Mouse (Mus musculus): Measurements from ENCODE around the gene Hist1h2ac. TPM values are rescaled to one million over a fixed set of nuclear protein-coding genes. Genes with fewer than 3 reads are reported as not detected.
A peak's percentile ranks its signal among the peaks of the same experiment; 100 is the strongest.

The Hist1h2ac gene
- polyA plus RNA-seq, 1 experiment from 2014 or later: 0.75 TPM

GRCm38 (mm10) chr13:23681990-23682582 is 1.7 kb downstream of the Hist1h2ac start:
- Histone ChIP-seq H3K27me3 (ENCODE audit: insufficient read depth, low read length) (no peaks in the 10 kb centered on the region), H3K4me3 (replicated peaks; ENCODE audit: low read depth, low read length) (no peak overlapping the region), H3K9ac (ENCODE audit: low read depth, low read length) (no peak overlapping the region), H3K36me3 (ENCODE audit: insufficient read depth, low read length) (no peaks in the 10 kb centered on the region), H3K4me2 (ENCODE audit: low read length) (peak overlapping the region; percentile 56; the same call in 1 of the 2 replicates), H3K27ac (no peak overlapping the region), H3K4me1 (replicated peaks; ENCODE audit: insufficient read depth, low read length) (0 out of 2 replicates have a peak, but pooled peaks cover 5% of the 10 kb centered on the region), H3K9me3 (replicated peaks; ENCODE audit: low read length) (no peaks in the 10 kb centered on the region)
- DNase-seq (ENCODE audit: low spot score) (no peak), ATAC-seq (replicated peaks; ENCODE audit: low FRiP score, low read depth) (no peak)
- no peak for TF ChIP-seq CTCF (IDR thresholded peaks at IDR 0.05; ENCODE audit: low read depth)
- 83% methylated on average over 6 of the region's 6 CpGs for WGBS

- H3K9ac ChIP-seq (ENCODE audit: low read depth, low read length): no peak overlapping the region
- DNase-seq (ENCODE audit: low spot score) (no peak), ATAC-seq (replicated peaks; ENCODE audit: low FRiP score, low read depth) (no peak)
- H3K27me3 ChIP-seq (ENCODE audit: insufficient read depth, low read length): no peaks in the 10 kb centered on the region
- H3K9me3 ChIP-seq (replicated peaks; ENCODE audit: low read length): no peaks in the 10 kb centered on the region
- no peak overlapping the region for H3K4me3 ChIP-seq (replicated peaks; ENCODE audit: low read depth, low read length)
- 0 out of 2 replicates have a peak, but pooled peaks cover 5% of the 10 kb centered on the region for H3K4me1 ChIP-seq (replicated peaks; ENCODE audit: insufficient read depth, low read length)
- no peaks in the 10 kb centered on the region for H3K36me3 ChIP-seq (ENCODE audit: insufficient read depth, low read length)
- no peak overlapping the region for H3K27ac ChIP-seq
- no peak for TF ChIP-seq CTCF (IDR thresholded peaks at IDR 0.05; ENCODE audit: low read depth)
- H3K4me2 ChIP-seq (ENCODE audit: low read length): no peak overlapping the region
- WGBS: 64% methylated on average over 3 of the region's 3 CpGs
Observed at GRCm38 (mm10) chr13:23662536-23662935, 21.2 kb downstream of the Hist1h2ac start.

- no peak for TF ChIP-seq CTCF (IDR thresholded peaks at IDR 0.05; ENCODE audit: low read depth)
- 56% methylated on average over 6 of the region's 6 CpGs for WGBS
- DNase-seq (ENCODE audit: low spot score) (peak; percentile 61), ATAC-seq (replicated peaks; ENCODE audit: low FRiP score, low read depth) (no peak)
- Histone ChIP-seq H3K27me3 (ENCODE audit: insufficient read depth, low read length) (no peaks in the 10 kb centered on the region), H3K4me3 (replicated peaks; ENCODE audit: low read depth, low read length) (no peak overlapping the region), H3K9me3 (replicated peaks; ENCODE audit: low read length) (no peaks in the 10 kb centered on the region), H3K4me1 (replicated peaks; ENCODE audit: insufficient read depth, low read length) (0 out of 2 replicates have a peak, but pooled peaks cover 5% of the 10 kb centered on the region), H3K9ac (ENCODE audit: low read depth, low read length) (no peak overlapping the region), H3K27ac (no peak overlapping the region), H3K4me2 (ENCODE audit: low read length) (no peak overlapping the region), H3K36me3 (ENCODE audit: insufficient read depth, low read length) (no peaks in the 10 kb centered on the region)
Observed at GRCm38 (mm10) chr13:23659636-23660366, 23.9 kb downstream of the Hist1h2ac start.

Small RNA genes within 50 kb of the gene (microRNA-seq; reads per million reads assigned to microRNA genes)
- not detected for gene Gm44350

Other genes with a start within 250 kb of the Hist1h2ac start
- gene Btn1a1, start 218.0 kb downstream of the Hist1h2ac start, polyA plus RNA-seq (2015; fragmentation: Nextera tagmentation; extraction: Ambion mirVana): 0.06 TPM in 1 of 2 replicates, not detected in the other
- gene Btn2a2, start 195.1 kb downstream of the Hist1h2ac start, polyA plus RNA-seq (2015; fragmentation: Nextera tagmentation; extraction: Ambion mirVana): 0.13 and 0.28 TPM in 2 replicates
- 7.6 and 8.3 TPM in 2 replicates for gene Hist1h4h, start 152.9 kb downstream of the Hist1h2ac start, polyA plus RNA-seq (2015; fragmentation: Nextera tagmentation; extraction: Ambion mirVana)
- gene Hist1h2af, start 150.0 kb downstream of the Hist1h2ac start, polyA plus RNA-seq (2015; fragmentation: Nextera tagmentation; extraction: Ambion mirVana): 3.3 and 4.9 TPM in 2 replicates
- gene Hist1h3g, start 148.5 kb downstream of the Hist1h2ac start, polyA plus RNA-seq (2015; fragmentation: Nextera tagmentation; extraction: Ambion mirVana): 3.9 and 4.0 TPM in 2 replicates
- 0.37 and 0.43 TPM in 2 replicates for gene Hist1h2bh, start 140.6 kb downstream of the Hist1h2ac start, polyA plus RNA-seq (2015; fragmentation: Nextera tagmentation; extraction: Ambion mirVana)
- gene Hist1h3f, start 139.9 kb downstream of the Hist1h2ac start, polyA plus RNA-seq (2015; fragmentation: Nextera tagmentation; extraction: Ambion mirVana): 0.71 and 0.83 TPM in 2 replicates
- 0.58 TPM in 1 of 2 replicates, not detected in the other for gene Hist1h4f, start 132.3 kb downstream of the Hist1h2ac start, polyA plus RNA-seq (2015; fragmentation: Nextera tagmentation; extraction: Ambion mirVana)
- gene Hist1h1d, start 130.7 kb downstream of the Hist1h2ac start, polyA plus RNA-seq (2015; fragmentation: Nextera tagmentation; extraction: Ambion mirVana): 0.22 and 0.23 TPM in 2 replicates
- 3.9 and 5.0 TPM in 2 replicates for gene Hist1h3e, start 121.6 kb downstream of the Hist1h2ac start, polyA plus RNA-seq (2015; fragmentation: Nextera tagmentation; extraction: Ambion mirVana)
- 42.2 and 50.2 TPM in 2 replicates for gene Hist1h2ae, start 112.7 kb downstream of the Hist1h2ac start, polyA plus RNA-seq (2015; fragmentation: Nextera tagmentation; extraction: Ambion mirVana)
- gene Hist1h2bg, start 112.6 kb downstream of the Hist1h2ac start, polyA plus RNA-seq (2015; fragmentation: Nextera tagmentation; extraction: Ambion mirVana): 3.4 and 4.1 TPM in 2 replicates
- 3.4 TPM in 2 replicates for gene Hist1h2bf, start 109.8 kb downstream of the Hist1h2ac start, polyA plus RNA-seq (2015; fragmentation: Nextera tagmentation; extraction: Ambion mirVana)
- gene Hist1h2ad, start 109.6 kb downstream of the Hist1h2ac start, polyA plus RNA-seq (2015; fragmentation: Nextera tagmentation; extraction: Ambion mirVana): 0.27 and 0.76 TPM in 2 replicates
- 2.6 and 4.2 TPM in 2 replicates for gene Hist1h3d, start 108.2 kb downstream of the Hist1h2ac start, polyA plus RNA-seq (2015; fragmentation: Nextera tagmentation; extraction: Ambion mirVana)
- 68.3 and 77.0 TPM in 2 replicates for gene Hist1h4d, start 102.3 kb downstream of the Hist1h2ac start, polyA plus RNA-seq (2015; fragmentation: Nextera tagmentation; extraction: Ambion mirVana)
- 0.83 and 0.84 TPM in 2 replicates for gene Hist1h2be, start 62.8 kb downstream of the Hist1h2ac start, polyA plus RNA-seq (2015; fragmentation: Nextera tagmentation; extraction: Ambion mirVana)
- gene Hist1h1e, start 61.4 kb downstream of the Hist1h2ac start, polyA plus RNA-seq (2015; fragmentation: Nextera tagmentation; extraction: Ambion mirVana): 13.0 and 14.3 TPM in 2 replicates
- 132 and 139 TPM in 2 replicates for gene Hist1h2bc, start 251 bp upstream of the Hist1h2ac start, polyA plus RNA-seq (2015; fragmentation: Nextera tagmentation; extraction: Ambion mirVana)
- gene Hist1h1t, start 11.9 kb upstream of the Hist1h2ac start, polyA plus RNA-seq (2015; fragmentation: Nextera tagmentation; extraction: Ambion mirVana): not detected in 2 replicates
- gene Hist1h4c, start 14.5 kb upstream of the Hist1h2ac start, polyA plus RNA-seq (2015; fragmentation: Nextera tagmentation; extraction: Ambion mirVana): 5.2 and 7.4 TPM in 2 replicates
- 16.8 and 18.0 TPM in 2 replicates for gene Hfe, start 26.9 kb upstream of the Hist1h2ac start, polyA plus RNA-seq (2015; fragmentation: Nextera tagmentation; extraction: Ambion mirVana)
- 33.9 and 41.0 TPM in 2 replicates for gene Hist1h1c, start 54.9 kb upstream of the Hist1h2ac start, polyA plus RNA-seq (2015; fragmentation: Nextera tagmentation; extraction: Ambion mirVana)
- gene Hist1h3c, start 61.7 kb upstream of the Hist1h2ac start, polyA plus RNA-seq (2015; fragmentation: Nextera tagmentation; extraction: Ambion mirVana): 6.0 and 7.0 TPM in 2 replicates
- gene Hist1h2bb, start 62.8 kb upstream of the Hist1h2ac start, polyA plus RNA-seq (2015; fragmentation: Nextera tagmentation; extraction: Ambion mirVana): 2.1 and 2.2 TPM in 2 replicates
- gene Hist1h2ab, start 67.2 kb upstream of the Hist1h2ac start, polyA plus RNA-seq (2015; fragmentation: Nextera tagmentation; extraction: Ambion mirVana): 21.7 and 26.6 TPM in 2 replicates
- gene Hist1h3b, start 68.3 kb upstream of the Hist1h2ac start, polyA plus RNA-seq (2015; fragmentation: Nextera tagmentation; extraction: Ambion mirVana): 5.9 and 8.7 TPM in 2 replicates
- gene Hist1h4b, start 73.1 kb upstream of the Hist1h2ac start, polyA plus RNA-seq (2015; fragmentation: Nextera tagmentation; extraction: Ambion mirVana): 4.4 and 5.6 TPM in 2 replicates
- gene Hist1h4a, start 77.3 kb upstream of the Hist1h2ac start, polyA plus RNA-seq (2015; fragmentation: Nextera tagmentation; extraction: Ambion mirVana): not detected in 2 replicates
- 5.2 and 6.7 TPM in 2 replicates for gene Hist1h3a, start 78.4 kb upstream of the Hist1h2ac start, polyA plus RNA-seq (2015; fragmentation: Nextera tagmentation; extraction: Ambion mirVana)
- gene Hist1h1a, start 79.7 kb upstream of the Hist1h2ac start, polyA plus RNA-seq (2015; fragmentation: Nextera tagmentation; extraction: Ambion mirVana): 1.3 and 1.8 TPM in 2 replicates
- gene Trim38, start 86.0 kb upstream of the Hist1h2ac start, polyA plus RNA-seq (2015; fragmentation: Nextera tagmentation; extraction: Ambion mirVana): 0.06 TPM in 1 of 2 replicates, not detected in the other
- gene Slc17a2, start 123.0 kb upstream of the Hist1h2ac start, polyA plus RNA-seq (2015; fragmentation: Nextera tagmentation; extraction: Ambion mirVana): 0.96 TPM in 2 replicates
- gene Slc17a3, start 155.5 kb upstream of the Hist1h2ac start, polyA plus RNA-seq (2015; fragmentation: Nextera tagmentation; extraction: Ambion mirVana): 14.2 and 17.4 TPM in 2 replicates
- 79.1 and 84.5 TPM in 2 replicates for gene Slc17a1, start 183.8 kb upstream of the Hist1h2ac start, polyA plus RNA-seq (2015; fragmentation: Nextera tagmentation; extraction: Ambion mirVana)
- gene Slc17a4, start 231.1 kb upstream of the Hist1h2ac start, polyA plus RNA-seq (2015; fragmentation: Nextera tagmentation; extraction: Ambion mirVana): 3.6 and 4.3 TPM in 2 replicates

All from kidney, postnatal 0 days (tissue).